Mouse (Mus musculus): ENCODE data around the gene Spin2f.
"Not testable (repeated sequence)": the region's sequence is repeated elsewhere in the genome, so short reads cannot be mapped to it uniquely, and the experiment has no call there.

The Spin2f gene

DNA sequence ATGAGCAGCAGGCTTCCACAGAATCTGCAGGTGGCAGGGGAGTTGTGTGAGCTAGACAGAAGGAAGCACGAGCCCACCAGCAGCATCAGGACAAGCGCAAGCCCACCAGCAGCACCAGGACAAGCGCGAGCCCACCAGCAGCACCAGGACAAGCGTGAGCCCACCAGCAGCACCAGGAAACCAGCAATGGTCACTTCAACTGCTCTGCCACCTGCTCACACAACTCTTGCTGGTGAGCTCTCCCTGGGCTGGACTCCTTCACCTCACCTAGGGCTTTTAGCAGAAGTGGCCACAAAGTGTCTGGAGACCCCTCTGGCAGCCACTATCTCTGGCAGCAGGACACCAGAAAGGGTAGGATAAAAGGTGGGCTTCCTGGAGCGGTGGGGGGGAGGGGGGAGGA is at the start of gene Spin2f:
Gene Spin2f (plus strand): TSS at position 301 of the 400 bp plus-strand sequence.
- not testable (repeated sequence) for DNase-seq (ENCODE audit: low read depth, low spot score)

DNA sequence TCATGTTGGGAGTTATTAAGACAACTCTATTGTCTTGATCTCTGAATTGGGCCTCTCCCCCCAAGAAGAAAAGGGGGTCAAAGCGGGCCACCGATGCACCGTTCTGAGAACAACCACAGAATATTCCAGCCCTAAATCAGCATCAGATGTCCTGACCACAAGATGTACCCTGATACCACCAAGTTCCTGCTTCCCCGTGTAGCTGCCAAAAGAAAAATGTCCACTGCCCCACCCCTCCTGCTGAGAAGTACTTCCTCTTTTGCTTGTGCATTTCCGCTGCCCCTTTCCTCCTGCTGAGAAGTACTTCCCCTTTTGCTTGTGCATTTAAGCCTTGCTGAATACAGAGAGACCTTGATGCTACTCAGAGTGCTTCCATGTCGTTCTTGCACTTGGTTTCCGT is 41.6 kb upstream of the Spin2f start:
- DNase-seq (ENCODE audit: low read depth, low spot score) = not testable (repeated sequence)

DNA sequence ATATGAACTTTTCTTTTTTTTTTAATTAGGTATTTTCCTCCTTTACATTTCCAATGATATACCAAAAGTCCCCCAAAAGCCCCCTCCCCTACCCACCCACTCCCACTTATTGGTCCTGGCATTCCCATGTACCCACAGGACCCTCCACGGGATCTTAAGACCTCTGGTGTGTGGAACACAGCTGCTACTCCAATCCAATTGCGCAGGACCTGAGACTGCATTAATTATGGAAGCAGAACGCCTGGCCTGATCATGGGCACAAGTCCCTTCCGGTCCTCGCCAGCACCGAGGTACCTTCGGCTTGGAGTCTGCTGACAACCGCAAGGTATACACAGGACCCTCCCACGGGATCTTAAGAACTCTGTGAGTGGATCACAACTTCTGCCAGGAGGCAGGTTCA is 30.2 kb upstream of the Spin2f start:
- not testable (repeated sequence) for DNase-seq (ENCODE audit: low read depth, low spot score)

DNA sequence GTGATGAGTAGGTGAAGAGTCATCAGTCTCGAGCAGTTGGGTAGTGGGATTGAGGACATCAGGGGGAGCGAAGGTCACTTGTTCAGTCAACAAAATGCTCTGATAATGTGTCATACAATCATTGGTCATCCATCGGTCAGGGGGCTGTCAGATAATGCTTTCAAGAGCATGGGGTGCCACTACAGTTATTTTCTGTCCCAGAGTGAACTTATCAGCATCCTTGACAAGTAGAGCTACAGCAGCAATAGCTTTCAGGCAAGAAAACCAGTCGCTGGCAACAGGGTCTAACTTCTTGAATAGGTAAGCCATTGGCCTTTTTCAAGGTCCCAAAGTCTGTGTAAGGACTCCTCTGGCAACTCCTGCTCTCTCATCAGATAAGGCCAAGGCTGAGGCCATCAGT is 18.6 kb upstream of the Spin2f start:
- DNase-seq (ENCODE audit: low read depth, low spot score) = not testable (repeated sequence)

DNA sequence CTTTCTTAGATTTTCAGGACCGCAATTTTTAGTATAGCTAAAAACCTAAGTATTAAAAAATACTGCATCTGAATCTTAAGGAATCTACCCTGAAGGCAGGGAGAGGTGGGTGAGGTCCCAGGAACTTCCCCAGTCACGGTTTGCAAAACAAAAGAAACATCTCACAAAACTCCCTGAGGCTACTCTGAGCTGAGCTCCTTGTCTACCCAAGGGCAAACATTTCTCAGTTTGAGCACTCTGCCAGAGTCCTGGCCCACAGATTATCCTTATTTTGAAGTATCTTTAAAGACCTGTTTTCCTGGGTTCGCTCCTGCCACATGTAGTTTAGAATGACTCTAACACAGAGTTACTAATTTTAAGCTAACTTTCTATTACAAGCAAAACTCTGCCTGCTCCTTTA is 11.9 kb upstream of the Spin2f start:
- DNase-seq (ENCODE audit: low read depth, low spot score) = peak; percentile 66
